Mouse (Mus musculus): ENCODE measurements around the gene Adarb1. TPM values are rescaled to one million over a fixed set of nuclear protein-coding genes. Genes with fewer than 3 reads are reported as not detected.
"Not testable (repeated sequence)": the region's sequence is repeated elsewhere in the genome, so short reads cannot be mapped to it uniquely, and the experiment has no call there.

The Adarb1 gene
- total RNA-seq, 2 experiments from 2014 or later: 5.5 to 5.8 TPM

DNA sequence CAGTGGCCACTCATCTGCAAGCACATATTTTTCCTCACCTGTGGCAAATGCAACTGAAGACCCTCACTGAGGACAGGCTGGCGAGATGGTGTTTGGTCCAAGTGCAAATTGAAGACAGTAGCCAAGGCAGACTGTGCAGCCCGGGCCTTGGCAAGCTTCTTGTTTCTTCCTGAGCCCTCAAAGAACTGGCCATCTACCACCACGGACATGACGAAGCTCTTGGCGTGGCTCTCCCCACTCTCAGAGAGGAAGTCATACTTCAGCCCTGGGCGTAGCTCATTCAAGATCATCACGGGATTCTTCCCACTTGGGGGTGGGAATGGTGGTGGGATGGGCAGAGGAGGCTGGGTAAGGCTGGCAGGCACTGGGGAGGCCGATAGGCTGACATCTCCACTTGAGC, 96.5 kb downstream of the Adarb1 start:
- no peak for DNase-seq (ENCODE audit: low spot score)

DNA sequence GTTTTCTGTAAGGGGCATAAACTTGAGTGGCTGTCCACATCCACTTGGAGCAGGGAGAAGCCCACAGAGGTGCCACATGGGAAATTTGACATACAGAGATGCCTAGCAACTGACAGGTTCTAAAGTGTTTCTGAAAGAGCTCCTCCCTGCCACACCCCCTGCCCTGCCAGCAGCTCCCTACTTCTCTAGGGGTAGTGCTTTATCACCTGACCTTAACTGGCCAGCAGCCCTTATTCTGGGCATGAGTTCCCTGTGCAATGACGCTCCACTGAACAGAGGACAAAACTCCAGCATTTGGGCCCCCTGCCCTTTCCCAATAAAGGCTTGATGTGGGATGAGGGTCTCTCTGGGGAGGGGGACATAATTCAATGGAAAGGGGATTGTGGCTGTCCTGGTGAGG, 97.1 kb downstream of the Adarb1 start:
- no peak for DNase-seq (ENCODE audit: low spot score)

DNA sequence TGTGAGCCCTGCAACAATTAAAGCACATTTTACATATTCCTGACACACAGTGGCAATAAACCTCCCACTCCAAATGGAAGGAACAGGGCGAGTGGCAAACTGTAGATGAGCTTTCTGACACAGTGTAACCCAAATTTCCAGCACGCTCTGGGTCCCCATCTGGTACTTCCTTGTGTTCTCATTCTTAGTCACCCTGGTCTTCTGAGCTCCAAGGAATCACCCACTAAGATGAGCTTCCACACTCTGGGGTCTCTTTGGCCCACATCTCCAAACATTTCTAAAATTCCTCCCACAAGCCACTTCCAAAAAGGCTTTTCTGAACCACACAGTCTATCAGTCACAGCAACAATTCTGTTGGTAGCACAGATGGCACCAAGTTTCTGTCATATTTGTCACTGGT, 102.4 kb downstream of the Adarb1 start:
- no peak for DNase-seq (ENCODE audit: low spot score)

DNA sequence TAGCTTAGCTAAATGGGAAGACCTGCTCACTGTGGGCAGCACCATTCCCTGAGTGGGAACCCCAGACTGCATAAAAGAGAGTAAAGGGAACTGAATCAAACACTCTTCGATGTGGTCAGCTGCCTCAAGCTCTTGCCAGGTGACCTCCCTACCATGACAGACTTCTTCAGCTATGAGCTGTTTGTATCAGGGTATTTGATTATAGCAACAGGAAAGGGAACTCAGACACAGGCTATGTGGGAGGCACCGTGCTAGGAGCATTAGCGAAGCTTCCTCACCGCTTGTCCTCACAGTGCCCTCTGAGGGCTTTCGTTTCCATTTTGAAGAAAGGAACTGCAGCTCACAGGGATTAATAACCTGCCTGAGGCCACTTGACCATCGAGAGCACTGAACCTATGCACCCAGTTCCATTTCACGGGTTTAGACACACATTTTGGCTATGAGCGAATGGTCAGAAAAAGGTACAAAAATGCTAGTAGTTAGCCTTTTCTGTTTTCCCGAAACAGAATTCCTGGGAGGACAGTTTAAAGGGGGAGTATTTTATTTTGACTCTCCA, 103.3 kb downstream of the Adarb1 start:
- no peak for DNase-seq (ENCODE audit: low spot score)

DNA sequence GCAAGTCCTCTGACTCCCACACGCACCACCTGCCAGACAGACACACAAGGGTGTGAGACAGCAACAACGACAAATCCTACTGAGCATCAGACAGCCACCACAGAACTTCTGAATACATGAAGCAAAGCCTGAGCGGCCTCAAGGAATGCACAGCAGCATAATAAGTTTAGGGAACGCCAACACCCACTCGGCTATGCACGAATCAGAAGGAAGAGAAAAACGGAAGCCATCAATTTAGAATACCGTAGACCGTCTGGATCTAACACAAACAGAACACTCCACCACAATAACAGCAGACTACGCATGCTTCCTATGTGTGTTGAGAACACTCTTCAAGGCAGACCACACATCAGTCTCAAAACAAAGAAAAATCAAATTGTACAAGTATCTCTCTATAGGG, 109.1 kb downstream of the Adarb1 start:
- DNase-seq (ENCODE audit: low spot score): no peak

DNA sequence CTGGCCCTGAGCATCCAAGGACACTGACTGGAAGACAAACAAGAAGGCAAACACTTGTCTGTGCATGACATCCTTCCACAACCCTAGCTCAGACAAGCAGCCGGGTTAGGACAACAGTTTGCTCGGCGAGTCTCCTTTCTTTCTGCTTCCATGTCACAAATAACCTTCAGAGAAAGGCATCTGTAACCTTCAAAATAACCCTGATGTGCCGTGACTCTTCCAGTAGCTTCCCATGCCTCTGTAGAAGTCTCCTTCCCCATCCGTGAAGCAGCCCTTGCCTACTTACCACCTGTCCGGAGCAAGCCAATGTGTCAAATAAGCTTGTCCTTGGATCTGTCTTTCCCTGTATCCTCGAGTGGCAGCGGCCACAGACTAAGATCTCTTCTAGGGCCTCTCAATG, 112.3 kb downstream of the Adarb1 start:
- no peak for DNase-seq (ENCODE audit: low spot score)

DNA sequence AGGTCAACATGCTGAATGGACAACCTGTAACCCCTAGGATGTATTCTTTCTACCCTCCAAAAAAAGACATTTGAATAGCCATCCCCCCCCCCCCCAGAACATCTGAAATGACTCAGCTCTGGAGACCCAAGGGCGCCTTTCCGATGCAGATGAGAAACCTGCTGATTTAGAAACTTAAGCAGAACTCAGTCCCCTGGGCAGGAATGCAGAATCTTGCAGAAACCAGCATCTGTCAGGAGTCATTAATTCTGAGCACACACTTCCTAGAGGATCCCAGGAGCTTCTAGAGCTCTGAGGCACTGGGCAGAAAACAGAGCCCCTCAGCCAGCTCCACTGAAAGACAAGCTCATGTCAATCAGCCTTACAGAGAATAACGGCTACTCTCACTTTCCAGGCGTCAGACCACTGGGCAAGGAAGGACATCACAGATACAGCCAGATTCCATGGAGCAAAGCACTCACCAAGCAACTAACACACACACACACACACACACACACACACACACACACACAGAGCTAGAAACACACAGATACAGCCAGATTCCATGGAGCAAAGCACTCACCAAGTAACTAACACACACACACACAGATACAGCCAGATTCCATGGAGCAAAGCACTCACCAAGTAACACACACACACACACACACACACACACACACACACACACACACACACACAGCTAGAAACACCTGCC, 113.1 kb downstream of the Adarb1 start:
- no peak for DNase-seq (ENCODE audit: low spot score)

DNA sequence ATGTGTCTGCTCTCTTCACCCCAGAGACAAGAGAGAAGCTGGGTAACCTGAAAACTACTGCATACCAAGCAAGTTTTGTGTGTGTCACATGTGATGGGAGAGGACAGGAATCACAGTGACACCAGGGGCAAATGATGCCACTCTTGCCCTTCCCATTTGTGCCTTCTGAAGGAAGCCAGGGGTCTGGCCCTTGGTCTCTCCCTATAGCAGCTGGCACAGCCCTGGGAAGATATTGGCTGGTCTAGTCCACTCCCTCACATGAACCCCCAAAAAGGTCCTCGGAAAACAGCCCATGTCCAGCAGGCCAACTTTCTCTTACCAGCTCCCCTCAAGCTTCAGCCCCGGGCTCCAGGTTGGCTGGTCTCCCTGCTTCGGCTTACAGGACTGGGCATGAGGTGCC, 113.7 kb downstream of the Adarb1 start:
- DNase-seq (ENCODE audit: low spot score): no peak

DNA sequence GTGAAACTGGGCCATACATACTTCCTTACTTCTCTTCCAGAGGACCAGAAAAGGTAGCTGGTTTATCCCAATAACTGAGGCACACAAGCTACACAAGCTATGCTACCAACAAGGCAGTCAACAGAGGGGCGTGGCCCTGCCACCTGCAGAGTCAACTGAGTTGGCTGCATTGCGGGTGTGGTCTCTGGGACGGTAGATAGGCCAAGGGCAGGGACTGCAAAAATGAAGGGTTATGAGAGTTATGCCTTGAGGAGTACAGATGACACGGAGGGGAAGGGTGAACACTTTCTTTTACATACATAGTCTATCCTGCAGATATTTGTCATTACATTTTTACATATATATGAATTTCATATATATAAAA, 117.2 kb downstream of the Adarb1 start:
- no peak for DNase-seq (ENCODE audit: low spot score)

DNA sequence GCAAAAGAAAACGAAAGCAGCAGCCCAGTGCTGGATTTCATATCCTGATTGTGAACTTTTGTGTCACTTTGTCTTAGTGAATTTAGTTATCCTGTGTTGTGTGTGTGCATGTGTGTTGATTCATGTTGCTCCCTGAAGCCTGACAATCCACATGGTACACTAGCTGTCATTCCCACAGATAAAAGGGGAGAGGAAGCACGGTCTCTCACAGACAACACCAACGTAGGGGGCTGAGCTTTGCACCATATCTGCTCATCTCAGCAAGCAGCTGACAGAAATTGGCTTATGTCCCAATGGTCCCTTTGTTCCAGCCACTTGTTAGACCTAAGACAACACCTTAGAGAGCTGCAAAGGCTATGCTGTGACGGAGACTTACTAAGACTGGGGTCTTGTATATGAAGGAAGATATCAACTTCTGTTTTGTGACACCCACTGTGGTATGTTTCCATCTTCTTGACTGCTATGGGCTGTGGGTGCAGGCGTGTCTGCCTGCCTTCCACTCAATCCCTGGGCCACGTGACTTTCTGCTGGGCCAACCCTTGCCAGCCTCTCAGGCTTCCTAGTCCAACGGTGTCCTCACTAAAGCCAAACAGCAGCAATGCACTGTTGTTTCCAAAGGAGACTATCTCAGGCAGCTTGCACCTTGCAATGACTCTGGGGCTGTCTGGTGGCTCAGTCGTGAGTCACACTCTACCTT, 117.7 kb downstream of the Adarb1 start:
- no peak for DNase-seq (ENCODE audit: low spot score)

DNA sequence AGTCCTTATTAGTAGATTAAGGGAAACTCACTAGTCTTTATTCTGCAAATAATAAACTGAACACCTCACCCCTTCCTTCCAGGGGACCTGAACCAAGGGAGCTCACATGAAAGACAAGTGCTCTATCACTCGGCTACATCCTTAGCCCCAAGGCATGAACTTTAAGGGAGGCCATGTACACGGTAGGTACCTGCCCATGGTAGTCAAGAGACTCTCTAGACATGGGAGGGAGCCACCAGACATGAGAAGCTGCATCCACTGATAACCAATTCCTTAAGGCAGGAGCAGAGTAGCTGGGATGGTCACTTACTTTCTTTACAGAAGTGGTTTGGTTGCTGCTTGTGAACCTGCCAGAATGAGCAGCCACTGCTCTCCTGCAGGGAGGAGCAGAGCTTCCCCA, 118.9 kb downstream of the Adarb1 start:
- no peak for DNase-seq (ENCODE audit: low spot score)

DNA sequence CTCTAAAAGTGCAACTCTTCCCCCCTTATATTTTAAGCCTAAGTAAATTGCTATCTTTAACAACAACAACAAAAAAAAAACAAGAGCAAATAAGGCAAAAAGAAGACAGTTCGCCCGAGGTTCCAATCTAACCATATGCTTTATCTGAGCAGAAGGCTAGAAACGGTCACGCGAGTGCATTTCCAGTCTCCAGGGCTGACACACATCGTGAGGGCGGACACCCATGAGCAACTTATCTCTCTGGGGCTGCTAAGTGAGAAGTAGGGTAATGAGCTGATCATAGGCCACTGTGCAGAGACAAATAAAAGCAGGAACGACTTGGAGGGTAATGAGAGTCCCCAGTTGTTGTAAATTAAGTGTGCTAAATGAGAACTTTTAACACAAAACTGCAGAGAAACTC, 119.4 kb downstream of the Adarb1 start:
- DNase-seq (ENCODE audit: low spot score): no peak

DNA sequence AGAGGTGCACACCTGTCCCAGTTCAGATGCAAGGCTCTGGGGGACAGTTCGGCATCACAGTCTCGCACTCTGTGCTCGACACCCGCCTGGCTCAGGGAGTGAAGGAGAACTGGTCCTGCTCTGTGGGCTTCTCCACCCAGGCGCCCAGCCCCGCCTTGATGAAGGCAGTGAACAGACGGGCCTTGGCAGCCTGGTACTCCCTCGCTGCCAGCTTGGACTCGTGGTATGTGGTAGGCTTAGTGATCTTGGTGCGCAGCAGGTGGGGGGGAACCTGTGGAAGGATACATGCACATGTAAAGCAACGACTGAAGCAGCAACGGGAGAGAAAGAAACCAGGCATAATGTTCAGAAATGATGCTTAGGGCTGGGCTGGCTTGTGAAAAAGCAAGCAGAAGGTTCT, 123.4 kb downstream of the Adarb1 start:
- no peak for DNase-seq (ENCODE audit: low spot score)

DNA sequence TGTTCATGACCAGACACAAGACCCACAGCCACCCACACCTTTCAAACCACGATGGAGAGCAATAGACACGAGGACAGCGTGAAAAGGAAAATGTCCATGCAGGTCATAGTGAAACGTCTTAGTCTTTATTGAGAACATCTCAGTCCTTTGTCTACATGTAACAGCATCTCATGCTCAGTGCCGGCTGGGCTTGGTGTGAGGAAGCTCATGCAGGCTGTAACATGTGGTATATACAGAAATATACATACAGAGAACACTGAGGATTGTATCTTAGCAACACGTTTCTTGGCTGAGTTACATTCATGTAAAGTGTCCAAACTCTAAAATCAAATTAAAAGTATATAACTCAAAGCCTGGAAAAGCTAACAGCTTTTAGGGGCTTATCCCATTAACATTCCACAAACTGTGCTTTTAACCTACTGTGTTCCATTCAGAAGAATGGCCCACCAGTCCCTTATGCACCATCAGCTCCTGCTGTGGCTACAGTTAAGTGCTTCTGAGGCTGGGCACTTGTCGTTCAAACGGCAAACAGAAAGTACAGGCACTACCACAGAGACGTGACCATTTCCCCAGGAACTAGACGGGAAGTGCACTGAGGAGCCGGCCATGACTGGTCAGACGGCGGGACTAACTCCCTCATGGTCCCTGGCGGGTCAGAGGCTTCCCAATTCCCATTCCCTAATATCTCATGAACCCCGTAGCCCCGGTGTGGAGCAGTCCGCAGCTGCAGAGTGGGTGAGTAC, 127.3 kb downstream of the Adarb1 start:
- no peak for DNase-seq (ENCODE audit: low spot score)

DNA sequence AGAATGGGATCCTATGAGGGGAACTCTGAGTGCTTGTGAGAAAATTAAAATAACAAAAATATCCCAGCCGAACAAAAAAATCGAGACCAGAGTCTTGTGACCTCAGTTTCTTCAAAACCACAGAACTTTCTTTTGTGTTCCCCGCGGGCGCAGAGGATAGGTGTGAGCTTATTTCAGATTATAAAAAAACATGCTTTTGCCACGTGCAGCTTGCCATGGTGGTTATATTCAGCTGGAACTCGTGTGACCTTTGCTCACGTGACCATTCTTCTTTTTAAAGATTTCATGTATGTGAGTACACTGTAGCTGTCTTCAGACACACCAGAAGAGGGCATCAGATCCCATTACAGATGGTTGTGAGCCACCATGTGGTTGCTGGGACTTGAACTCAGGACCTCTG, 128.5 kb downstream of the Adarb1 start:
- no peak for DNase-seq (ENCODE audit: low spot score)

DNA sequence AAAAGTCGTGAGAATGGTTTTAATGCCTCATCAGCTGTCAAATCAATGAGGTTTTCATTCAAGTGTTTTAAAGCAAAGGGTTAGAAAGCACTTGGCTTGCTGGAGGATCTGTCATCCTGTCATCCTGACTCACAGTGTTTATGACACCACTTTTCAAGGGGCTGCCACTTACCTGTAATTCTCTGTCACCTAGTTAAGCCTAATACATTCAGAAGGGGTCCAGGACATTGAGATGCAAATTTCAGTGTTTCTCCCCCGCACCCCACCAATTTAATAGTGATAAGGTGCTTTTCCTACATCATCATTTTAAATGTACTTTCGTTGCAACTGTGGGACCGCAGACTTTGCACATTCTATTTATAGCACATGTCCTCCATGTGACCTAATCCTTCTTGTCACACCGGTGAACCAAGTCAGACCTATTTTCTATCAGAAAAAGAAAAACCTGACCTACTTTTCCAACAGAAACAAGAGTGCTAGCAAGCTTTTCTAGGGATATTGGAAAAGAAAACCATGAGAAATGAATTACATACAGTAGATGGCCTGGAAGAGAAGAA, 129.4 kb downstream of the Adarb1 start:
- DNase-seq (ENCODE audit: low spot score): no peak

DNA sequence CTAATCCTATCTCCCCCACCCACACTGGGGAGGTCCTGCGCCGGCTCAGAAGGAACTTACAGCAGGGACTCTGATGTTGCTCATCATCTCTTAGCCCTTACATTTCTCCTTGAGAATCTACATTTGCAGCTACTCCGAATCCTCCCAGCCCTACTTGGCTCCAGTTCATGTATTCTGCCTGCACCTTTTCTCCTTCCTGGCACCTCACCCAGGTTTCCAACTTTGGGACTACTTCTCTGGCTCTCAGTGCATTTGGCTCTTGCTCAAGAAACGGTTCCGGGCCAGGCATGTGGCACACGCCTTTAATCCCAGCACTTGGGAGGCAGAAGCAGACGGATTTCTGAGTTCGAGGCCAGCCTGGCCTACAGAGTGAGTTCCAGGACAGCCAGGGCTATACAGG, 130.4 kb downstream of the Adarb1 start:
- DNase-seq (ENCODE audit: low spot score): no peak

DNA sequence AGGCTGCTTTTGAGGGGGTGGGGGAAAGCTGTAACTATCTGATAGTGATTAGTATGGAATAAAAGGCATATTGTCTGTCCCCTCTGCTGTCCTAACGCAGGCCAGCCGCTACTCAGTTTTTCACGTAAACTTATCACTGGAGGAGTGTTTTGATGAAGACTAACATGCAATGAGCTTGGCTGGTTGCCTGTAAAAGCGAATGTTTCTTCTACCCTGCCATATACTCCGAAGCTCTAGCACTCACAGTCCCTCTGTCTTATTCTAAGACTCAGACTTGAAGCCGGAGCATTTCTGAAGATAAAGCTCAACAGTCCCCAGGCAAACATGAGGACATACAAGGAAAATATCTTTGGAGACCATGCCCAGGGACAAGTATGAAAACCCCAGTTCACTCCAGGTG, 133.2 kb downstream of the Adarb1 start:
- DNase-seq (ENCODE audit: low spot score): no peak

DNA sequence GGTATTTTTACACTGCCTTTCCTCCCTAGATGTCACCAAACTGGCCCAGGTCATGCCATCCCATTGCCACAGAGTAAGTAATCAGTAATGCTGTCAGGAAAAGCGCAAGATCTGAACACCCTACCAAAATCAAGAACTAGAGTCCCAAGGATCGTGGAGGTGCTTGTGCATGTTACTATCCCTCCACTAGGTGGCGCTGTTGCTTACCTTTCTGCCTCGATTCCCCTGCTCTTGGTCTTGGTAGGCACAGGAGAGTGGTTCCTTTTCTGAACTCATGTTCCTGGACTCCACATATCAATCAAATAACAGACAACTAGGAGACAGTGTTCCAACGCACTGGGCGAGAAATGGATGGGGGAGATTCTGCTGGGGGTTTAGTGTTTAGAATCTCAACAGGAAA, 135.2 kb downstream of the Adarb1 start:
- peak; percentile 80 for DNase-seq (ENCODE audit: low spot score)

DNA sequence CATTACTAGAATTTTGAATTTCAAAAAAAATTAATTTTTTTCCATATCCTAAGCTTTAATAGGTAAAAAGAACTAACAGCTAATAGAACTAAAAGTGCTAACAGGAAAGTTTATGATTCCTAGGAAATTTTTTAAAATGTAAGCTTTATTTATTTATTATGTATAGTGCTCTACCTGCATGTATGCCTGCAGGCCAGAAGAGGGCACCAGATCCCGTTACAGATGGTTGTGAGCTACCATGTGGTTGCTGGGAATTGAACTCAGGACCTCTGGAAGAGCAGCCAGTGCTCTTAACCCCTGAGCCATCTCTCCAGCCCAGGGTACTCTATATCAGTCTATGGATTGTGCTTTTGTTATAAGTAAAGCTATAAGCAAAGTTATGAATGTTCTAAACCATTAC, 136.0 kb downstream of the Adarb1 start:
- DNase-seq (ENCODE audit: low spot score): not testable (repeated sequence)

DNA sequence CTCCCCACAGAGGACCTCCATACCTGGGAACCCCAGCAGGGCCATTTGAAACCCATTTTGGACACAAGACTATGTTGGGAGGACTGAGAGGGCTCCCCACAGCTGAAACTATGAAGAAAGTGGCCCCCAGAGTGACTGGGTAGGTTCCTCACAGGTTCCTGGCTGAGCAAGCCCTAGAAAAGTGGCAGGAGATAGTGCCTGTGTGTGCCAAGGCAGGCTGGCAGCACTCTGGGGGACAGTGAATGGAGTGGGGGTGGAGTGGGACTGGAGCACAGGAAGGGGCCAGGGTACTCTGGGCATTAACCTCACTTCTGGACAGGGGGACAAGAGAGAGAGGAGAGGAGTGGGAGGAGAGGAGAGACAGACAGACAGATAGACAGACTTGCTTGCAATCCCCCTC, 144.3 kb downstream of the Adarb1 start:
- no peak for DNase-seq (ENCODE audit: low spot score)

Measured in gastrocnemius, adult 18-20 months (tissue).